Mouse (Mus musculus) forebrain, postnatal 0 days (tissue): ENCODE results near the gene Mllt1. TPM values are rescaled to one million over a fixed set of nuclear protein-coding genes. Genes with fewer than 3 reads are reported as not detected.
A peak's percentile ranks its signal among the peaks of the same experiment; 100 is the strongest.

ENCODE experiments used
- ATAC-seq: fragments of 200-750 bp; cut with Nextera tagmentation; 2 replicates; pipeline ENCODE4 v1.8.0; 2017; ENCODE audit warnings: mild to moderate bottlenecking, moderate library complexity
- DNase-seq: peaks from one replicate; pipeline ENCODE4 v3.0.0-alpha.2; 2015
- H3K27ac ChIP-seq: fragments of 300-500 bp; sonication (generic); 2 replicates; pipeline ENCODE4 v1.5.1; 2014; ENCODE audit warnings: low read depth, mild to moderate bottlenecking, antibody characterized with exemption, low read length, moderate library complexity, mixed read lengths
- H3K27me3 ChIP-seq: fragments of 300-500 bp; sonication (generic); 2 replicates; pipeline ENCODE4 v1.6.1; 2014; ENCODE audit warnings: mild to moderate bottlenecking, low read length, mixed read lengths; ENCODE audit not compliant: insufficient read depth
- H3K36me3 ChIP-seq: fragments of 300-500 bp; sonication (generic); 2 replicates; pipeline ENCODE4 v1.6.1; 2014; ENCODE audit warnings: mild to moderate bottlenecking, moderate library complexity; ENCODE audit not compliant: insufficient read depth
- H3K4me1 ChIP-seq: fragments of 300-500 bp; sonication (generic); 2 replicates; pipeline ENCODE4 v1.6.1; 2014; ENCODE audit warnings: antibody characterized with exemption; ENCODE audit not compliant: insufficient read depth
- H3K4me2 ChIP-seq: fragments of 300-500 bp; sonication (generic); 2 replicates; pipeline ENCODE4 v1.6.1; 2014; ENCODE audit warnings: low read depth, mild to moderate bottlenecking, moderate library complexity
- H3K4me3 ChIP-seq: fragments of 300-500 bp; sonication (generic); 2 replicates; pipeline ENCODE4 v1.5.1; 2014; ENCODE audit warnings: low read depth, low read length, mixed read lengths
- H3K9ac ChIP-seq: fragments of 300-500 bp; sonication (generic); 2 replicates; pipeline ENCODE4 v1.6.1; 2014; ENCODE audit warnings: mild to moderate bottlenecking
- H3K9me3 ChIP-seq: fragments of 300-500 bp; sonication (generic); 2 replicates; pipeline ENCODE4 v1.6.1; 2016; ENCODE audit warnings: low read length
- CTCF ChIP-seq: sonication (generic); IDR thresholded peaks from 2 replicates; pipeline ENCODE4 v1.5.1; 2016; ENCODE audit warnings: antibody characterized with exemption, control low read depth, low read depth
- WGBS: fragments of 180-500 bp; shearing (Covaris S2); extraction: QIAGEN DNeasy Blood & Tissue Kit; methylation state at CpG from one replicate; pipeline ENCODE4 v1.1.7; 2014; 5-methylcytosine and 5-hydroxymethylcytosine counted together
- polyA plus RNA-seq: library from polyadenylated mRNA; unstranded; fragments of >200 nt; fragmentation: Nextera tagmentation; extraction: Ambion mirVana; gene quantifications from 2 replicates; pipeline ENCODE4 v1.2.1, GENCODE M21; 2015
- total RNA-seq: library from RNA; depleted of rRNA; stranded (reverse); fragments of >200 nt; gene quantifications from 2 replicates; pipeline ENCODE4 v1.2.3, GENCODE M21; 2014

Mllt1 gene
- total and polyA plus RNA-seq, 2 experiments from 2014 or later, result 65.8 to 109 TPM

DNA sequence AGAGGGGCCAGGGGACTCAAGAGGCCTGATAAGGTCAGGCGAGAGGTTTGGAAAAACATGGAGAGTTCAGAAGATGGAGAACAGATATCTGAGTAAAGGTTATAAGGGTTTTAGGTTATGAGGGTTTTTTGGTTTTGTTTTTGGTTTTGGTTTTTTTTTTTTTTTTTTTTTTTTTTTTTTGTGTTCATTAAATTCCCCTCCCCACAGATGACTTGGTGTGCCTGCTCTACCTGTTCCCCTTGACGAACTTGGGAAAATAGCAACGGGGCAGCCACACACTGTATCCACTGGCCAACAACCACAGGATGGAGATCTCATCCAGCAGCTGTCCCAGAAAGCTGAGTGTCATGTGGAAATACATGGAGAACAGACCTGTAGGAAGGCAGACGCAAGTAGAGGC lies 23.5 kb upstream of the Mllt1 start:
- Histone ChIP-seq H3K4me3 (no peak overlapping the region), H3K9me3 (no peaks in the 10 kb centered on the region), H3K9ac (no peak overlapping the region), H3K4me2 (no peak overlapping the region), H3K27me3 (no peaks in the 10 kb centered on the region), H3K4me1 (no peaks in the 10 kb centered on the region), H3K36me3 (no peaks in the 10 kb centered on the region), H3K27ac (no peak overlapping the region)
- WGBS, result 85% methylated on average over 4 of the region's 4 CpGs
- no peak for ATAC-seq
- no peak for DNase-seq
- no peak for TF ChIP-seq CTCF

DNA sequence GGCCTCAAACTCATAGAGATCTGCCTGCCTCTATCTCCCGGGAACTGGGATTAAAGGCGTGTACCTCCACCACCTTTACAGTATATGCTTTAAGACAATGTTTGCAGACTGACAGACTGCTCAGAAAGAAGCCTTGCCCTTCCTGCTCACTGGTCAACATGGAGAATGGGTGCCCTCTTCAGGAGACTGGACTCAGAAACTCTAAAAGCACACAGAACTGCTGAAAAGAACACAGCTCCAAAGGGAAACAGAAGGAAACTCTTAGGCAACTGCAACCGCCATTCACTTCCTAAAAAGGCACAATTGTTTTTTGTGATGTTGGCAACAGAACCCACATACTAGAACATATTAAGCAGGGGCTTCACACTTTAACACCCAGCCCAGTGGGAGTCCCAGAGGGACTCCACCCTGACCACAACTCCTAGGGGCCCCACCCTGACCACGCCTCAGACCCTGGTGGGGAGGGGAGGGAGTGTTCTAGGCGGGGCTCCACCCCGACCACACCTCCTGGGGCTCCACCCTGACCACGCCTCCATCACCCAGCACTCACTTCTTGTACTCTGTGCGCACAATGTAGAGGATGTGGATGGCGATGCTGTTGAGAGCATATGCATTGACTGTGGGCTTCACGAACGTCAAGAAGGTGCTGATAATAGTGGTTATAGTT lies 22.7 kb upstream of the Mllt1 start:
- 34% methylated on average over 11 of the region's 11 CpGs for WGBS
- DNase-seq (no peak), ATAC-seq (no peak)
- Histone ChIP-seq H3K4me1 (no peaks in the 10 kb centered on the region), H3K27me3 (no peaks in the 10 kb centered on the region), H3K9me3 (no peaks in the 10 kb centered on the region), H3K4me2 (no peak overlapping the region), H3K27ac (no peak overlapping the region), H3K9ac (no peak overlapping the region), H3K4me3 (no peak overlapping the region), H3K36me3 (no peaks in the 10 kb centered on the region)
- no peak for TF ChIP-seq CTCF

DNA sequence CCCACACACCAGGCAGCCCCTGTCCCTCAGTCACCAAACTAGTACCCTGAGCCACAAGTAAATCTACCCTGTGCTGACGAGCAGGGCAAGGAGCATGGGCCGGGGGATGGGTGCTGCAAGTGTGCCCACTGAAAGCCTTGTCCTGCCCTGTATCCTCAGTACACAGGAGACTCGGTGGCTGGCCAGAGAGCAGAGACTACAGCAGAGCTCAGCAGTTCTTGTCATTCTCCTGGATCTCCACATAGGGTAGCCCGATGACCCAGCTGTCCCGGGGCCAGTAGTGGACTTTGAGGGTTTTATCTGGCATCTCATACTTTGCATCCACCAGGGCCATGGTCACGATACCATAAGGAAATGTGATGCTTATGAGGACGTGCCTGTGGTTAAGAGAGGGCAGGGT lies 19.7 kb upstream of the Mllt1 start:
- Histone ChIP-seq H3K4me1 (no peaks in the 10 kb centered on the region), H3K27ac (no peak overlapping the region), H3K9ac (no peak overlapping the region), H3K27me3 (no peaks in the 10 kb centered on the region), H3K9me3 (no peaks in the 10 kb centered on the region), H3K36me3 (no peaks in the 10 kb centered on the region), H3K4me3 (no peak overlapping the region), H3K4me2 (no peak overlapping the region)
- TF ChIP-seq CTCF, result no peak
- no peak for DNase-seq
- WGBS, result 88% methylated on average over 7 of the region's 7 CpGs
- no peak for ATAC-seq

DNA sequence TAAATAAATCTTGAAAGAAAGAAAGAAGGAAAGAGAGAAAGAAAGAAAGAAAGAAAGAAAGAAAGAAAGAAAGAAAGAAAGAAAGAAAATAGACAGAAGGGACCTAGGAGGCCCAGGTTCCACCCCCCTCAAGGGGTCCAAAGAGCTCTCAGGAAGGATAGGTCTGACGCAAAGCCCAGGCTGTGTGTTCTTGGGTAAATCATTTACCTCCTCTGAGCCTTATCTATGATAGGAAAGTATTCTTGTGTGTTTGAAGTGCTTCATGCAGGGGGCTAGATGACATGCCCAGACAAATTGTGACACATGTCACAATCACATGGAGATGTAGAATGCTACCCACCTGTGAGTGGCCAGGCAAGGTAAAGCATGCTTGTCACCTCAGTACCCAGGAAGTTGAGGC lies 17.4 kb upstream of the Mllt1 start:
- no peak for TF ChIP-seq CTCF
- Histone ChIP-seq H3K9ac (no peak overlapping the region), H3K4me1 (no peaks in the 10 kb centered on the region), H3K36me3 (no peaks in the 10 kb centered on the region), H3K9me3 (no peaks in the 10 kb centered on the region), H3K27ac (no peak overlapping the region), H3K4me3 (no peak overlapping the region), H3K27me3 (no peaks in the 10 kb centered on the region), H3K4me2 (no peak overlapping the region)
- ATAC-seq (no peak), DNase-seq (no peak)
- WGBS, result 100% methylated on average over 1 of the region's 1 CpGs

DNA sequence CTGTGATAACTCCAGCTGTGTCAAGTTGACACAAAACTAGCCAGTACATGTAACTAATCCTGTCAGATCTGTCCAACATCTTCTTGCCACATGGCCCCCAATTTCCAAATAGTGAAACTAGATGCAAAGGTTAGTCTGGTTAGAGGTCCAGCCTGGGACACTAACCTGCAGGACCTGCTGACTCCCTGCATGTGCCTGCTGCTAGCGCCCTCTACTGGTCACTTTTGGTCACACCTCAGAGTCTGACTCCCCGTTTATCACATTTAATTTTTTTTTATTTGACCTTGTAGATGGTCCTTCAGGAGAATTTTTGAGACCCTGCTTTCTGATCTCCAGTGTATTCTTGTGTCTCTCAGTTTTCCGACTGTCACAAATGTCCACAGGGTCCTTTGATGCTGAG lies 15.7 kb upstream of the Mllt1 start:
- no peak overlapping the region for H3K9ac ChIP-seq
- DNase-seq, result peak; percentile 31
- ATAC-seq, result no peak
- H3K9me3 ChIP-seq, result no peaks in the 10 kb centered on the region
- H3K27me3 ChIP-seq, result no peaks in the 10 kb centered on the region
- H3K4me3 ChIP-seq, result no peak overlapping the region
- 14% methylated on average over 3 of the region's 3 CpGs for WGBS
- H3K4me1 ChIP-seq, result no peaks in the 10 kb centered on the region
- no peaks in the 10 kb centered on the region for H3K36me3 ChIP-seq
- peak; percentile 56 for TF ChIP-seq CTCF
- no peak overlapping the region for H3K27ac ChIP-seq
- no peak overlapping the region for H3K4me2 ChIP-seq

DNA sequence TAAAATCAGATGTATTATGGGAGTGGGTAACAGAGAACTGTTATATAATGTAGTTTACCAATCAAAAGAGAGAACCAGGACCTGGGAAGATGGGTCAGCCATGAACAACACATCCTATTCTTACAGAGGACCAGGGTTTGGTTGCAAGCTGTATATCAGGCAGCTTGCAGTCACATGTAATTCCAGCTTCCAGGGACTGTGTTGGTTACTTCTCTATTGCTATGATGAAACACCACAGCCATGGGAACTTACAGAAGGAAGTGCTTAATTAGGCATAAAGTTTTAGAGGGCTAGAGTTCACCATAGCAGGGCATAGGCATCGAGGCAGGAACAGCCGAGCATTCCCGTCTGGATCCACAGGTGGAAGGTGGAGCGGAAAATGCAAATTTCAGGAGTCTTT lies 3.5 kb upstream of the Mllt1 start:
- Histone ChIP-seq H3K9me3 (no peaks in the 10 kb centered on the region), H3K36me3 (no peaks in the 10 kb centered on the region), H3K27me3 (no peaks in the 10 kb centered on the region), H3K4me3 (no peak overlapping the region), H3K27ac (no peak overlapping the region), H3K9ac (no peak overlapping the region), H3K4me2 (no peak overlapping the region), H3K4me1 (peaks cover 8% of the 10 kb centered on the region)
- WGBS, result 85% methylated on average over 4 of the region's 4 CpGs
- DNase-seq, result no peak
- ATAC-seq, result no peak
- TF ChIP-seq CTCF, result no peak

DNA sequence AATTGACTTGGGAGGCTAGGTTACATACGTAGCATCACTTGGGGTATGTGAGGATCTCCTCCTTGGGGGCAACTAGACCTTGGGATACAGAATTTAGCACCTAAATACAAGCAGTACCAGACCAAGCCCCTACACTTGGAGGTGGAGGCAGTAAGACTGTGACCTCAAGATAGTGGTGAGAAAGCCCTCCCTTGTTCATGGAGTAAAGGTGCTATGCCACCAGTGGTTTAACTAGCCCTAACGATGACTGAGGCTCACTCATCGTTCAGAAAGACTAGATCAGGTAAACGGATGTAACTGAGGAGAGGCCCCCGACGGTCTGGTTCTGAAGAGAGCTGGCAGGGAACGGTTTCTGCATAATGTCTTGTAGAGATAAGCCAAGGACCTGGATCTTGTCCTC lies 1.5 kb upstream of the Mllt1 start:
- no peaks in the 10 kb centered on the region for H3K36me3 ChIP-seq
- TF ChIP-seq CTCF, result no peak
- H3K27me3 ChIP-seq, result no peaks in the 10 kb centered on the region
- H3K4me2 ChIP-seq, result no peak overlapping the region
- H3K9me3 ChIP-seq, result no peaks in the 10 kb centered on the region
- no peak overlapping the region for H3K27ac ChIP-seq
- H3K4me1 ChIP-seq, result peaks cover 18% of the 10 kb centered on the region
- no peak for DNase-seq
- no peak overlapping the region for H3K4me3 ChIP-seq
- ATAC-seq, result no peak
- WGBS, result 95% methylated on average over 7 of the region's 7 CpGs
- H3K9ac ChIP-seq, result no peak overlapping the region
